ENCODE assay signal across 19 mouse cellular contexts in genomic region chr9:22165964-22166363, GRCm38 (mm10). TPM values are rescaled to one million over a fixed set of nuclear protein-coding genes. Genes with fewer than 3 reads are reported as not detected.
"Had no signal": no experiment of that assay in that cellular context is flagged by ENCODE, and none has a peak within 500 bp of the region (broad histone marks: within the 10 kb centered on the region; RNA-seq: fewer than 3 reads in every experiment).

No protein-coding gene starts in this region.

- H3K9ac ChIP-seq: liver, embryonic 13.5 days had no signal

- H3K27ac ChIP-seq: liver, embryonic 13.5 days; macrophage; midbrain, embryonic 12.5 days; stomach, postnatal 0 days had no signal

- H3K27me3 ChIP-seq: midbrain, embryonic 15.5 days had no signal

- H3K4me1 ChIP-seq: midbrain, embryonic 15.5 days had no signal

- H3K36me3 ChIP-seq: liver, embryonic 13.5 days; midbrain, embryonic 12.5 days; midbrain, embryonic 15.5 days had no signal

- DNase-seq: kidney, adult 9 months; kidney, postnatal 14 days; kidney, postnatal 4 days; liver, embryonic 13.5 days; lung, adult 2 months; right cerebral cortex, postnatal 14 days; right cerebral cortex, postnatal 4 days; thymus, adult 2 months; thymus, postnatal 14 days had no signal

- H3K9me3 ChIP-seq: liver, embryonic 13.5 days; midbrain, embryonic 15.5 days had no signal

RNA-seq across cellular contexts. Expression of gene Zfp872, which starts 21.9 kb away (rescaled TPM):
- total RNA-seq: layer of hippocampus, adult 18-20 months; layer of hippocampus, postnatal 25 days; left cerebral cortex, adult 18-20 months; left cerebral cortex, postnatal 36 days; megakaryocyte, adult 5-6 weeks had no signal
- polyA plus RNA-seq: limb, embryonic 11.5 days; liver, embryonic 13.5 days; macrophage had no signal
